Mouse (Mus musculus): ENCODE results near the gene Lrrc58.

DNA sequence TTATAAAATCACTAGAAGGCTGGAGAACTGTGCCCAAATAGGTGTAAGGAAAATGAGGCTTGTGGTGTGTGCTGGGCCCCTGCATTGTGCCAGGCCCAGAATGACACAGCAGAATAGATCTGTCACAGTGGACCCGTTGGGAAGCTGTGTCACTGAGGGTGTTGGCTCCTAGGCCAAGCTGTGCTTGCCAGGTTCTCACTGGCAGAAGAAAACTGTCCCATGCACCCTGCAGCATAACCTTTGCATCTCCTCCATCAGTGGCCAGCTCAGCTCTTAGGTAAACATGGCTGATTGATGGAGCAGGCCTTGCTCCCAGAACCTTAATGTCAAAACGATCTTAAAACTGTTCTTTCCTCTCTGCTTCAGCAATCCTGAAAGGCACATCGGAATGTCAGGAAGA, 11.9 kb upstream of the Lrrc58 start:
- TF ChIP-seq POLR2A (IDR thresholded peaks at IDR 0.05; ENCODE audit: control insufficient read depth in 1 of 2, insufficient read depth in 1 of 2, low read depth in 1 of 2, low read length in 2 of 2, poor library complexity in 1 of 2) (no peak), BHLHE40 (IDR thresholded peaks at IDR 0.05; ENCODE audit: borderline replicate concordance, low read depth, low read length) (no peak), CTCF (IDR thresholded peaks at IDR 0.05 in 2 of 3, conservative IDR thresholded peaks at IDR 0.05 in 1 of 3; ENCODE audit: control insufficient read depth in 1 of 3, insufficient read depth in 1 of 3, low read depth in 2 of 3, low read length in 3 of 3, poor library complexity in 1 of 3, severe bottlenecking in 1 of 3) (no peak), MYB (IDR thresholded peaks at IDR 0.05; ENCODE audit: low read depth, low read length) (no peak), RAD21 (IDR thresholded peaks at IDR 0.05; ENCODE audit: low read depth, low read length) (no peak), MAX (IDR thresholded peaks at IDR 0.05; ENCODE audit: low read length) (no peak), MAFK (IDR thresholded peaks at IDR 0.05; ENCODE audit: borderline replicate concordance, low read depth, low read length) (no peak), NELFE (IDR thresholded peaks at IDR 0.05; ENCODE audit: low read depth, low read length) (no peak), GATA1 (IDR thresholded peaks at IDR 0.05; ENCODE audit: low read depth, low read length) (no peak), ZMIZ1 (IDR thresholded peaks at IDR 0.05; ENCODE audit: low read depth, low read length) (no peak), RCOR1 (IDR thresholded peaks at IDR 0.05; ENCODE audit: low read depth, low read length) (no peak)
